Mouse (Mus musculus) stomach, embryonic 16.5 days (tissue): ENCODE measurements around the gene Bicd2. TPM values are rescaled to one million over a fixed set of nuclear protein-coding genes. Genes with fewer than 3 reads are reported as not detected.

Source experiments
- ATAC-seq: fragments of 200-750 bp; cut with Nextera tagmentation; 2 replicates; pipeline ENCODE4 v1.8.0; 2017; ENCODE audit warnings: moderate number of reproducible peaks, moderate TSS enrichment; ENCODE audit not compliant: insufficient read depth, low FRiP score
- H3K27ac ChIP-seq: fragments of 300-500 bp; sonication (generic); 2 replicates; pipeline ENCODE4 v1.5.1; 2014; ENCODE audit warnings: low read length
- H3K27me3 ChIP-seq: fragments of 300-500 bp; sonication (generic); 2 replicates; pipeline ENCODE4 v1.6.1; 2014; ENCODE audit warnings: low read length, control low read depth, mixed read lengths; ENCODE audit not compliant: control insufficient read depth, insufficient read depth
- H3K36me3 ChIP-seq: fragments of 300-500 bp; sonication (generic); 2 replicates; pipeline ENCODE4 v1.6.1; 2014; ENCODE audit warnings: low read length; ENCODE audit not compliant: control insufficient read depth, insufficient read depth
- H3K4me1 ChIP-seq: fragments of 300-500 bp; sonication (generic); 2 replicates; pipeline ENCODE4 v1.6.1; 2014; ENCODE audit warnings: low read length, control low read depth, mixed read lengths; ENCODE audit not compliant: control insufficient read depth, insufficient read depth
- H3K4me2 ChIP-seq: fragments of 300-500 bp; sonication (generic); 2 replicates; pipeline ENCODE4 v1.6.1; 2014; ENCODE audit warnings: low read depth, low read length, mixed read lengths
- H3K4me3 ChIP-seq: fragments of 300-500 bp; sonication (generic); replicated peaks from 2 replicates; pipeline ENCODE4 v1.5.1; 2014; ENCODE audit warnings: mild to moderate bottlenecking, low read length
- H3K9ac ChIP-seq: fragments of 300-500 bp; sonication (generic); 2 replicates; pipeline ENCODE4 v1.6.1; 2014; ENCODE audit warnings: low read length
- H3K9me3 ChIP-seq: fragments of 300-500 bp; sonication (generic); replicated peaks from 2 replicates; pipeline ENCODE4 v1.6.1; 2016; ENCODE audit warnings: low read length, control low read depth; ENCODE audit not compliant: control insufficient read depth
- WGBS: fragments of 180-500 bp; shearing (Covaris S2); extraction: QIAGEN DNeasy Blood & Tissue Kit; methylation state at CpG from one replicate; pipeline ENCODE4 v1.1.7; 2014; 5-methylcytosine and 5-hydroxymethylcytosine counted together
- polyA plus RNA-seq: library from polyadenylated mRNA; unstranded; fragments of >200 nt; fragmentation: Nextera tagmentation; extraction: Ambion mirVana; gene quantifications from 2 replicates; pipeline ENCODE4 v1.2.1, GENCODE M21; 2015

The Bicd2 gene
- polyA plus RNA-seq, 1 experiment from 2014 or later = 26.5 TPM

GRCm38 (mm10) chr13:49374730-49375129 is 33.3 kb downstream of the Bicd2 start:
- Histone ChIP-seq H3K9me3 (no peaks in the 10 kb centered on the region), H3K9ac (no peak overlapping the region), H3K4me1 (peaks cover 10% of the 10 kb centered on the region; the same call in 1 of the 2 replicates), H3K36me3 (peaks cover 20% of the 10 kb centered on the region), H3K4me3 (no peak overlapping the region), H3K27me3 (no peaks in the 10 kb centered on the region), H3K27ac (no peak overlapping the region), H3K4me2 (no peak overlapping the region)
- 62% methylated on average over 6 of the region's 6 CpGs for WGBS
- ATAC-seq = no peak

GRCm38 (mm10) chr13:49377608-49378007 is 36.2 kb downstream of the Bicd2 start:
- Histone ChIP-seq H3K4me3 (no peak overlapping the region), H3K27ac (no peak overlapping the region), H3K9ac (no peak overlapping the region), H3K27me3 (no peaks in the 10 kb centered on the region), H3K4me1 (peaks cover 3% of the 10 kb centered on the region; the same call in 1 of the 2 replicates), H3K36me3 (peaks cover 31% of the 10 kb centered on the region), H3K9me3 (no peaks in the 10 kb centered on the region), H3K4me2 (no peak overlapping the region)
- WGBS = 74% methylated on average over 6 of the region's 6 CpGs
- no peak for ATAC-seq

- 92% methylated on average over 20 of the region's 20 CpGs for WGBS
Measured at GRCm38 (mm10) chr13:49379301-49379700, 37.9 kb downstream of the Bicd2 start.

GRCm38 (mm10) chr13:49381230-49381629 is 39.8 kb downstream of the Bicd2 start:
- Histone ChIP-seq H3K9ac (peak overlapping the region; percentile 10; the same call in 1 of the 2 replicates), H3K27me3 (no peaks in the 10 kb centered on the region), H3K4me3 (no peak overlapping the region), H3K36me3 (peaks cover 30% of the 10 kb centered on the region), H3K9me3 (no peaks in the 10 kb centered on the region), H3K4me1 (no peaks in the 10 kb centered on the region), H3K4me2 (no peak overlapping the region), H3K27ac (no peak overlapping the region)
- peak; percentile 42; the same call in 1 of the 2 replicates for ATAC-seq
- 26% methylated on average over 3 of the region's 3 CpGs for WGBS

More at GRCm38 (mm10) chr13:49379301-49379700, 37.9 kb downstream of the Bicd2 start:
- no peak for ATAC-seq
- no peak overlapping the region for H3K9ac ChIP-seq
- no peaks in the 10 kb centered on the region for H3K4me1 ChIP-seq
- H3K4me3 ChIP-seq = no peak overlapping the region
- no peaks in the 10 kb centered on the region for H3K9me3 ChIP-seq
- H3K27ac ChIP-seq = no peak overlapping the region
- H3K36me3 ChIP-seq = peaks cover 31% of the 10 kb centered on the region
- no peak overlapping the region for H3K4me2 ChIP-seq
- no peaks in the 10 kb centered on the region for H3K27me3 ChIP-seq

- Histone ChIP-seq H3K4me1 (no peaks in the 10 kb centered on the region), H3K27me3 (no peaks in the 10 kb centered on the region), H3K9ac (no peak overlapping the region), H3K36me3 (peaks cover 33% of the 10 kb centered on the region), H3K4me2 (no peak overlapping the region), H3K9me3 (no peaks in the 10 kb centered on the region), H3K27ac (no peak overlapping the region), H3K4me3 (no peak overlapping the region)
- ATAC-seq = no peak
- 88% methylated on average over 23 of the region's 23 CpGs for WGBS
Measured at GRCm38 (mm10) chr13:49382997-49383396, 41.6 kb downstream of the Bicd2 start.

DNA sequence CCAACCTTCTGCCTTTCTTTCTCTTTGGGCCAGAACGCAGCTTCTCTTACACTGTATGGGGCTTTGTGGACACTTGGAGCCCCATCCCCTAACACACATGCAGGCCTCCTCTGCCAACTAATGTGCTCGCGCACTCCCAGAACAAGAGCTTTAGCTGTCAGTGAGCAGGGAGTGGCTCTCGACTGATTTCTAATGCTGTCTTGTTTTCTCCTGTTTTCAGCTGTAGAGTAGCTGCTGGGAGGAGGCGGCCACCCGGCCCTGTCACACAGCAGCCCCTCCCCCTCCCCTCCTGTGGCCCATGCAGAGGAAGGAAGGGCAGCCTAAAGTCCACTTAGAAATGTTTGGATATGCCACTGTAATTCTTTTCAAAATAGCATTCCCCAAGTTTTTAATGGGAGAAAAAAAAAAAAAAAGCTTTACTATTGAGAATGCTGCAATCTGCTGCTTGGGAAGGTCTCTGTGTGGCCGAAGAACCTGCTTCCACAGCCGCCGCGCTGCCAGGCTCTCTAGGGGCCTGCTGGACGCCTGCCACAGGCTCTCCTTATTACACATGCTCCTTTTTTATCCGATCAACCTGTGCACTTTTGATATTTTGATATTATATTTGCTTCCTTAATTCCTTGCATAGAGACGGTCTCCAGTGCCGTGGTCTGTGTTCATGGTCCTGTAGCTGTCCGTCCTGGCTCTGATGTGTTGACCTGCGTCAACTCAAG is 43.5 kb downstream of the Bicd2 start:
- Histone ChIP-seq H3K9me3 (no peaks in the 10 kb centered on the region), H3K27ac (peak overlapping the region; percentile 18; the same call in 1 of the 2 replicates), H3K9ac (no peak overlapping the region), H3K27me3 (no peaks in the 10 kb centered on the region), H3K4me2 (no peak overlapping the region), H3K4me3 (no peak overlapping the region), H3K4me1 (no peaks in the 10 kb centered on the region), H3K36me3 (peaks cover 22% of the 10 kb centered on the region)
- 76% methylated on average over 16 of the region's 16 CpGs for WGBS
- ATAC-seq = no peak

DNA sequence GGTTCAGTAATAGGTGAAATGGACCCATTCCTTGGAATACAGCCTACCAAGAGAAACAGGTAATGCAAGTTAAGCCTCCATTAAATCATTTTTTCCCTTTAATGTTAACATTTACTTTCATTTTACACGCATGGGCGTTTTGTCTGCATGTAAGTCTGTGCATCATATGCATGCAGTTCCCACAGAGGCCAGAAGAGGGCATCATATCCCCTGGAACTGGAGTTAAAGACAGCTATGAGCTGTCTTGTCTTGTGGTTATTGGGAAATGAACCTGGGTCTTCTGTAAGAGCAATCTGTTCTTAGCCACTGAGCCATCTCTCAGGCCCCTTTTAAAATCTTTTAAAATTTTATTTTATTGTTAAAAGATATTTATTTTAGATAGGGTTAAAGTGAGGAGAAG is 50.0 kb downstream of the Bicd2 start:
- Histone ChIP-seq H3K4me1 (no peaks in the 10 kb centered on the region), H3K4me3 (no peak overlapping the region), H3K4me2 (no peak overlapping the region), H3K27me3 (no peaks in the 10 kb centered on the region), H3K27ac (no peak overlapping the region), H3K9ac (no peak overlapping the region), H3K9me3 (no peaks in the 10 kb centered on the region), H3K36me3 (peaks cover 7% of the 10 kb centered on the region; the same call in 1 of the 2 replicates)
- no peak for ATAC-seq
- 97% methylated on average over 2 of the region's 2 CpGs for WGBS

- H3K27ac ChIP-seq = 0 out of 2 replicates have a peak overlapping the region, but pooled peaks have one; percentile 7
- H3K4me2 ChIP-seq = no peak overlapping the region
- no peaks in the 10 kb centered on the region for H3K27me3 ChIP-seq
- no peak overlapping the region for H3K4me3 ChIP-seq
- no peaks in the 10 kb centered on the region for H3K9me3 ChIP-seq
- peak; percentile 67; the same call in 1 of the 2 replicates for ATAC-seq
- H3K4me1 ChIP-seq = no peaks in the 10 kb centered on the region; the same call in 1 of the 2 replicates
- H3K36me3 ChIP-seq = no peaks in the 10 kb centered on the region
- WGBS = 53% methylated on average over 1 of the region's 1 CpGs
- H3K9ac ChIP-seq = no peak overlapping the region
Measured at GRCm38 (mm10) chr13:49393579-49393978, 52.2 kb downstream of the Bicd2 start.

- H3K9me3 ChIP-seq = no peaks in the 10 kb centered on the region
- 89% methylated on average over 3 of the region's 3 CpGs for WGBS
- H3K27me3 ChIP-seq = no peaks in the 10 kb centered on the region
- H3K9ac ChIP-seq = no peak overlapping the region
- no peaks in the 10 kb centered on the region for H3K36me3 ChIP-seq
- ATAC-seq = no peak
- no peak overlapping the region for H3K4me2 ChIP-seq
- H3K4me1 ChIP-seq = no peaks in the 10 kb centered on the region; the same call in 1 of the 2 replicates
- H3K4me3 ChIP-seq = no peak overlapping the region
- H3K27ac ChIP-seq = no peak overlapping the region
Measured at GRCm38 (mm10) chr13:49394886-49395447, 53.6 kb downstream of the Bicd2 start.
